Mouse (Mus musculus): ENCODE data around the gene Prkci. TPM values are rescaled to one million over a fixed set of nuclear protein-coding genes. Genes with fewer than 3 reads are reported as not detected.

Gene Prkci
- polyA plus RNA-seq, 2 experiments, result 45.3 to 45.5 TPM

- Histone ChIP-seq H3K27ac (replicated peaks; ENCODE audit: low read depth, low read length) (peak within 1 kb of the TSS; percentile 98), H3K4me3 (replicated peaks; ENCODE audit: low read length) (peak within 1 kb of the TSS; percentile 93), H3K9ac (ENCODE audit: low read depth, low read length, severe bottlenecking) (peak within 1 kb of the TSS; percentile 90), H3K27me3 (ENCODE audit: control insufficient read depth, insufficient read depth, low read length) (no peaks in the 10 kb centered on the region), H3K4me2 (replicated peaks; ENCODE audit: low read depth, low read length, severe bottlenecking) (peak within 1 kb of the TSS; percentile 80), H3K36me3 (ENCODE audit: control insufficient read depth, insufficient read depth, low read length) (peaks cover 3% of the 10 kb centered on the region; the same call in 1 of the 2 replicates), H3K9me3 (ENCODE audit: control insufficient read depth, low read length) (no peaks in the 10 kb centered on the region), H3K4me1 (ENCODE audit: control insufficient read depth, insufficient read depth, low read length) (peaks cover 22% of the 10 kb centered on the region)
- 0 out of 2 replicates have a peak, but pooled peaks have one; percentile 32 for TF ChIP-seq POLR2A (IDR thresholded peaks at IDR 0.05; ENCODE audit: borderline replicate concordance, extremely low read depth, insufficient read depth, insufficient read length)
- WGBS, result 0% methylated on average over 22 of the region's 109 CpGs
- ATAC-seq (ENCODE audit: low FRiP score, low read depth), result peak; percentile 93
- DNase-seq (ENCODE audit: low spot score), result peak; percentile 94
Measured at GRCm38 (mm10) chr3:31094531-31095178, 99.1 kb downstream of the Prkci start, which contains the start of gene Skil. Gene Skil, plus strand, starts transcription at chr3:31095058.

GRCm38 (mm10) chr3:31095179-31095490, 99.6 kb downstream of the Prkci start:
- H3K27ac ChIP-seq (replicated peaks; ENCODE audit: low read depth, low read length), result peak overlapping the region; percentile 98
- ATAC-seq (ENCODE audit: low FRiP score, low read depth) (peak; percentile 2; the same call in 1 of the 2 replicates), DNase-seq (ENCODE audit: low spot score) (no peak)
- H3K4me2 ChIP-seq (replicated peaks; ENCODE audit: low read depth, low read length, severe bottlenecking), result peak overlapping the region; percentile 80
- TF ChIP-seq POLR2A (IDR thresholded peaks at IDR 0.05; ENCODE audit: borderline replicate concordance, extremely low read depth, insufficient read depth, insufficient read length), result no peak
- peaks cover 23% of the 10 kb centered on the region for H3K4me1 ChIP-seq (ENCODE audit: control insufficient read depth, insufficient read depth, low read length)
- no peaks in the 10 kb centered on the region for H3K27me3 ChIP-seq (ENCODE audit: control insufficient read depth, insufficient read depth, low read length)
- WGBS, result 0% methylated on average over 1 of the region's 39 CpGs
- H3K9me3 ChIP-seq (ENCODE audit: control insufficient read depth, low read length), result no peaks in the 10 kb centered on the region
- H3K36me3 ChIP-seq (ENCODE audit: control insufficient read depth, insufficient read depth, low read length), result peaks cover 3% of the 10 kb centered on the region; the same call in 1 of the 2 replicates
- H3K4me3 ChIP-seq (replicated peaks; ENCODE audit: low read length), result peak overlapping the region; percentile 93
- peak overlapping the region; percentile 90 for H3K9ac ChIP-seq (ENCODE audit: low read depth, low read length, severe bottlenecking)

GRCm38 (mm10) chr3:31095491-31096154, 100.1 kb downstream of the Prkci start:
- under 1% methylated on average over 29 of the region's 33 CpGs for WGBS
- Histone ChIP-seq H3K27ac (replicated peaks; ENCODE audit: low read depth, low read length) (peak overlapping the region; percentile 98), H3K4me1 (ENCODE audit: control insufficient read depth, insufficient read depth, low read length) (peaks cover 23% of the 10 kb centered on the region), H3K9me3 (ENCODE audit: control insufficient read depth, low read length) (no peaks in the 10 kb centered on the region), H3K27me3 (ENCODE audit: control insufficient read depth, insufficient read depth, low read length) (no peaks in the 10 kb centered on the region), H3K9ac (ENCODE audit: low read depth, low read length, severe bottlenecking) (peak overlapping the region; percentile 90), H3K4me3 (replicated peaks; ENCODE audit: low read length) (peak overlapping the region; percentile 93), H3K36me3 (ENCODE audit: control insufficient read depth, insufficient read depth, low read length) (peaks cover 3% of the 10 kb centered on the region; the same call in 1 of the 2 replicates), H3K4me2 (replicated peaks; ENCODE audit: low read depth, low read length, severe bottlenecking) (peak overlapping the region; percentile 80)
- no peak for TF ChIP-seq POLR2A (IDR thresholded peaks at IDR 0.05; ENCODE audit: borderline replicate concordance, extremely low read depth, insufficient read depth, insufficient read length)
- DNase-seq (ENCODE audit: low spot score) (peak; percentile 28), ATAC-seq (ENCODE audit: low FRiP score, low read depth) (peak; percentile 1; the same call in 1 of the 2 replicates)

GRCm38 (mm10) chr3:31096155-31097101, 100.9 kb downstream of the Prkci start:
- Histone ChIP-seq H3K4me2 (replicated peaks; ENCODE audit: low read depth, low read length, severe bottlenecking) (peak overlapping the region; percentile 80), H3K9me3 (ENCODE audit: control insufficient read depth, low read length) (no peaks in the 10 kb centered on the region), H3K9ac (ENCODE audit: low read depth, low read length, severe bottlenecking) (peak overlapping the region; percentile 90), H3K27me3 (ENCODE audit: control insufficient read depth, insufficient read depth, low read length) (no peaks in the 10 kb centered on the region), H3K4me3 (replicated peaks; ENCODE audit: low read length) (peak overlapping the region; percentile 93), H3K36me3 (ENCODE audit: control insufficient read depth, insufficient read depth, low read length) (peaks cover 3% of the 10 kb centered on the region; the same call in 1 of the 2 replicates), H3K4me1 (ENCODE audit: control insufficient read depth, insufficient read depth, low read length) (peaks cover 23% of the 10 kb centered on the region), H3K27ac (replicated peaks; ENCODE audit: low read depth, low read length) (peak overlapping the region; percentile 98)
- ATAC-seq (ENCODE audit: low FRiP score, low read depth), result no peak
- DNase-seq (ENCODE audit: low spot score), result no peak
- WGBS, result 41% methylated on average over 10 of the region's 10 CpGs
- TF ChIP-seq POLR2A (IDR thresholded peaks at IDR 0.05; ENCODE audit: borderline replicate concordance, extremely low read depth, insufficient read depth, insufficient read length), result no peak
